Mouse (Mus musculus): ENCODE results near the gene Olfr12. TPM values are rescaled to one million over a fixed set of nuclear protein-coding genes. Genes with fewer than 3 reads are reported as not detected.

Olfr12 gene
- polyA plus RNA-seq (2014; fragmentation: Nextera tagmentation; extraction: Ambion mirVana): not detected in 2 replicates

GRCm38 (mm10) chr1:92617488-92617887 lies at the start of gene Olfr12:
Gene Olfr12, plus strand, starts transcription at chr1:92617788.
- H3K27me3 ChIP-seq (ENCODE audit: insufficient read depth, low read length): no peaks in the 10 kb centered on the region
- H3K27ac ChIP-seq (ENCODE audit: low read depth): no peak within 1 kb of the TSS
- DNase-seq (no peak), ATAC-seq (ENCODE audit: insufficient read depth) (no peak)
- no peaks in the 10 kb centered on the region for H3K4me1 ChIP-seq (ENCODE audit: insufficient read depth)
- H3K4me2 ChIP-seq: no peak within 1 kb of the TSS
- no peak within 1 kb of the TSS for H3K4me3 ChIP-seq (ENCODE audit: low read depth, low read length)
- H3K9ac ChIP-seq: no peak within 1 kb of the TSS
- TF ChIP-seq CTCF (IDR thresholded peaks at IDR 0.05; ENCODE audit: low read depth): no peak
- no peaks in the 10 kb centered on the region for H3K9me3 ChIP-seq (ENCODE audit: low read depth, low read length)
- no peaks in the 10 kb centered on the region for H3K36me3 ChIP-seq (ENCODE audit: insufficient read depth)
- 60% methylated on average over 2 of the region's 2 CpGs for WGBS

- H3K36me3 ChIP-seq (ENCODE audit: insufficient read depth): no peaks in the 10 kb centered on the region
- no peaks in the 10 kb centered on the region for H3K9me3 ChIP-seq (ENCODE audit: low read depth, low read length)
- 73% methylated on average over 3 of the region's 3 CpGs for WGBS
- H3K27me3 ChIP-seq (ENCODE audit: insufficient read depth, low read length): no peaks in the 10 kb centered on the region
- no peaks in the 10 kb centered on the region for H3K4me1 ChIP-seq (ENCODE audit: insufficient read depth)
- H3K4me3 ChIP-seq (ENCODE audit: low read depth, low read length): no peak within 1 kb of the TSS
- H3K4me2 ChIP-seq: no peak within 1 kb of the TSS
- H3K9ac ChIP-seq: no peak within 1 kb of the TSS
- no peak for DNase-seq
- no peak for ATAC-seq (ENCODE audit: insufficient read depth)
- H3K27ac ChIP-seq (ENCODE audit: low read depth): no peak within 1 kb of the TSS
- no peak for TF ChIP-seq CTCF (IDR thresholded peaks at IDR 0.05; ENCODE audit: low read depth)
These were observed 46.6 kb upstream of the Olfr12 start, which contains the start of gene Olfr1413 for GRCm38 (mm10) chr1:92571022-92571421. Gene Olfr1413, plus strand, starts transcription at chr1:92571322.

GRCm38 (mm10) chr1:92585479-92585878 lies 32.1 kb upstream of the Olfr12 start, which contains the start of gene Olfr1412:
Gene Olfr1412, plus strand, starts transcription at chr1:92585779.
- Histone ChIP-seq H3K4me1 (ENCODE audit: insufficient read depth) (no peaks in the 10 kb centered on the region), H3K9ac (no peak within 1 kb of the TSS), H3K36me3 (ENCODE audit: insufficient read depth) (no peaks in the 10 kb centered on the region), H3K4me2 (no peak within 1 kb of the TSS), H3K27ac (ENCODE audit: low read depth) (no peak within 1 kb of the TSS), H3K9me3 (ENCODE audit: low read depth, low read length) (no peaks in the 10 kb centered on the region), H3K27me3 (ENCODE audit: insufficient read depth, low read length) (no peaks in the 10 kb centered on the region), H3K4me3 (ENCODE audit: low read depth, low read length) (no peak within 1 kb of the TSS)
- TF ChIP-seq CTCF (IDR thresholded peaks at IDR 0.05; ENCODE audit: low read depth): no peak
- ATAC-seq (ENCODE audit: insufficient read depth) (no peak), DNase-seq (no peak)
- WGBS: 78% methylated on average over 2 of the region's 2 CpGs

- Histone ChIP-seq H3K4me1 (ENCODE audit: insufficient read depth) (no peaks in the 10 kb centered on the region), H3K27ac (ENCODE audit: low read depth) (no peak within 1 kb of the TSS), H3K4me3 (ENCODE audit: low read depth, low read length) (no peak within 1 kb of the TSS), H3K9ac (no peak within 1 kb of the TSS), H3K36me3 (ENCODE audit: insufficient read depth) (no peaks in the 10 kb centered on the region), H3K4me2 (no peak within 1 kb of the TSS), H3K27me3 (ENCODE audit: insufficient read depth, low read length) (no peaks in the 10 kb centered on the region), H3K9me3 (ENCODE audit: low read depth, low read length) (no peaks in the 10 kb centered on the region)
- TF ChIP-seq CTCF (IDR thresholded peaks at IDR 0.05; ENCODE audit: low read depth): no peak
- DNase-seq (no peak), ATAC-seq (ENCODE audit: insufficient read depth) (no peak)
These were observed 23.5 kb upstream of the Olfr12 start, which contains the start of gene Olfr1411 for GRCm38 (mm10) chr1:92594111-92594510. Gene Olfr1411, plus strand, starts transcription at chr1:92594411.

DNA sequence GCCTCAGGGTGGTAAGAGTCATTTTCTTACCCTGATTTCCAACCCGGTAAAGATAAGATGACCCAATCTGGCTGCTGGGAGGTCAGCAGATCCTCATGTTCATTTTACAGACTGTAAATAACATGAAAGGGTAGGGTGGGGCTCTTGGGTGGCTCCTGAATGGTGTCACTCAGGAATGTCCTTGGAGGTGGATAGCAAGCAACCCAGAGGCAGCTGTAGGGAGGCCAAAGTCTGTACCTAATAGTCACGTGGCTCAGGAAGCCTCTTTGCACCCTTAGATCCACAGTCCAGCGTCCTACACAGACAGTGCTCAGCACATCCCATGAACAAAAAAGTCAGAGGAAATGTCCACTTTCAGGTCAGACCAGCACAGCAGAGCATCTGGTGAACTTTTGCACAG lies 21.6 kb upstream of the Olfr12 start:
- WGBS: 65% methylated on average over 3 of the region's 3 CpGs
- no peak overlapping the region for H3K27ac ChIP-seq (ENCODE audit: low read depth)
- no peak overlapping the region for H3K9ac ChIP-seq
- H3K27me3 ChIP-seq (ENCODE audit: insufficient read depth, low read length): no peaks in the 10 kb centered on the region
- DNase-seq (no peak), ATAC-seq (ENCODE audit: insufficient read depth) (no peak)
- H3K36me3 ChIP-seq (ENCODE audit: insufficient read depth): no peaks in the 10 kb centered on the region
- H3K9me3 ChIP-seq (ENCODE audit: low read depth, low read length): no peaks in the 10 kb centered on the region
- H3K4me1 ChIP-seq (ENCODE audit: insufficient read depth): no peaks in the 10 kb centered on the region
- H3K4me3 ChIP-seq (ENCODE audit: low read depth, low read length): no peak overlapping the region
- no peak for TF ChIP-seq CTCF (IDR thresholded peaks at IDR 0.05; ENCODE audit: low read depth)
- H3K4me2 ChIP-seq: no peak overlapping the region

DNA sequence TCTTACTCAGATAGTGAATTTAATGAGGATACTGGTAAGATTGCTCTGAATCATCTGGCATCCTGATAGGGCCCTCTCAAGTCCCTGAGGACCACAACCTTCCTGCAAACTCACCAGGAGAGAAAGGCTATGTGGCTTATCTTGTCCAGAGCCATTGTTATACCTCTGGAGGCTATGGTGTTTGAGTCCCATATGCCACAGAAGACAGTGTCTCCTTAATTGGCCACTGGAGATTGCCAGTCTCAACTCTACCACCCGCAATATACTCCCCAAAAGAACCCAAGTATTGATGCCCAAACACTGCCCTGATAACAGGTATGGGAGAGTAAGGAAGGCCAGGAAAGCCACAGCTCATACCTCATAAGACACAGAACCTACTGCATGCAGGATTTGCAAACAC lies 12.1 kb upstream of the Olfr12 start, which contains the start of gene Olfr1410:
Olfr1410 (plus strand) TSS at position 301 of the 400 bp plus-strand sequence.
- Histone ChIP-seq H3K4me1 (ENCODE audit: insufficient read depth) (no peaks in the 10 kb centered on the region), H3K4me2 (no peak within 1 kb of the TSS), H3K9me3 (ENCODE audit: low read depth, low read length) (no peaks in the 10 kb centered on the region), H3K9ac (no peak within 1 kb of the TSS), H3K36me3 (ENCODE audit: insufficient read depth) (no peaks in the 10 kb centered on the region), H3K27ac (ENCODE audit: low read depth) (no peak within 1 kb of the TSS), H3K4me3 (ENCODE audit: low read depth, low read length) (no peak within 1 kb of the TSS), H3K27me3 (ENCODE audit: insufficient read depth, low read length) (no peaks in the 10 kb centered on the region)
- ATAC-seq (ENCODE audit: insufficient read depth): no peak
- TF ChIP-seq CTCF (IDR thresholded peaks at IDR 0.05; ENCODE audit: low read depth): no peak
- 81% methylated on average over 1 of the region's 1 CpGs for WGBS
- no peak for DNase-seq

GRCm38 (mm10) chr1:92607711-92608110 lies 9.9 kb upstream of the Olfr12 start:
- no peak overlapping the region for H3K4me2 ChIP-seq
- no peaks in the 10 kb centered on the region for H3K4me1 ChIP-seq (ENCODE audit: insufficient read depth)
- DNase-seq (no peak), ATAC-seq (ENCODE audit: insufficient read depth) (no peak)
- no peaks in the 10 kb centered on the region for H3K9me3 ChIP-seq (ENCODE audit: low read depth, low read length)
- 70% methylated on average over 4 of the region's 4 CpGs for WGBS
- no peak overlapping the region for H3K9ac ChIP-seq
- H3K27ac ChIP-seq (ENCODE audit: low read depth): no peak overlapping the region
- no peaks in the 10 kb centered on the region for H3K36me3 ChIP-seq (ENCODE audit: insufficient read depth)
- no peak overlapping the region for H3K4me3 ChIP-seq (ENCODE audit: low read depth, low read length)
- no peak for TF ChIP-seq CTCF (IDR thresholded peaks at IDR 0.05; ENCODE audit: low read depth)
- H3K27me3 ChIP-seq (ENCODE audit: insufficient read depth, low read length): no peaks in the 10 kb centered on the region

- no peak overlapping the region for H3K4me2 ChIP-seq
- no peaks in the 10 kb centered on the region for H3K4me1 ChIP-seq (ENCODE audit: insufficient read depth)
- DNase-seq (peak; percentile 72), ATAC-seq (ENCODE audit: insufficient read depth) (no peak)
- no peaks in the 10 kb centered on the region for H3K9me3 ChIP-seq (ENCODE audit: low read depth, low read length)
- H3K27me3 ChIP-seq (ENCODE audit: insufficient read depth, low read length): no peaks in the 10 kb centered on the region
- H3K27ac ChIP-seq (ENCODE audit: low read depth): no peak overlapping the region
- peak; percentile 80 for TF ChIP-seq CTCF (IDR thresholded peaks at IDR 0.05; ENCODE audit: low read depth)
- WGBS: 2% methylated on average over 5 of the region's 5 CpGs
- no peak overlapping the region for H3K9ac ChIP-seq
- no peak overlapping the region for H3K4me3 ChIP-seq (ENCODE audit: low read depth, low read length)
- no peaks in the 10 kb centered on the region for H3K36me3 ChIP-seq (ENCODE audit: insufficient read depth)
These were observed 6.6 kb upstream of the Olfr12 start for GRCm38 (mm10) chr1:92611008-92611407.
